Mouse (Mus musculus) lung, embryonic 16.5 days (tissue): ENCODE measurements around the gene Plxna4. TPM values are rescaled to one million over a fixed set of nuclear protein-coding genes. Genes with fewer than 3 reads are reported as not detected.

Experiments
- ATAC-seq: fragments of 200-750 bp; cut with Nextera tagmentation; 2 replicates; pipeline ENCODE4 v1.8.0; 2017; ENCODE audit warnings: low read depth, mild to moderate bottlenecking, moderate library complexity
- H3K27ac ChIP-seq: fragments of 300-500 bp; sonication (generic); 2 replicates; pipeline ENCODE4 v1.5.1; 2014; ENCODE audit warnings: mild to moderate bottlenecking, control low read depth, low read length
- H3K27me3 ChIP-seq: fragments of 300-500 bp; sonication (generic); 2 replicates; pipeline ENCODE4 v1.6.1; 2014; ENCODE audit warnings: low read depth, low read length, mixed read lengths; ENCODE audit not compliant: control insufficient read depth, insufficient read depth
- H3K36me3 ChIP-seq: fragments of 300-500 bp; sonication (generic); 2 replicates; pipeline ENCODE4 v1.6.1; 2014; ENCODE audit warnings: low read length; ENCODE audit not compliant: control insufficient read depth, insufficient read depth
- H3K4me1 ChIP-seq: fragments of 300-500 bp; sonication (generic); replicated peaks from 2 replicates; pipeline ENCODE4 v1.6.1; 2014; ENCODE audit warnings: low read length, mixed read lengths; ENCODE audit not compliant: control insufficient read depth, insufficient read depth
- H3K4me2 ChIP-seq: fragments of 300-500 bp; sonication (generic); 2 replicates; pipeline ENCODE4 v1.6.1; 2014; ENCODE audit warnings: low read depth, low read length, control low read depth
- H3K4me3 ChIP-seq: fragments of 300-500 bp; sonication (generic); 2 replicates; pipeline ENCODE4 v1.5.1; 2014; ENCODE audit warnings: mild to moderate bottlenecking, low read length, control low read depth
- H3K9ac ChIP-seq: fragments of 300-500 bp; sonication (generic); 2 replicates; pipeline ENCODE4 v1.6.1; 2014; ENCODE audit warnings: low read length, control low read depth
- H3K9me3 ChIP-seq: fragments of 300-500 bp; sonication (generic); 2 replicates; pipeline ENCODE4 v1.6.1; 2016; ENCODE audit warnings: low read length; ENCODE audit not compliant: control insufficient read depth
- WGBS: fragments of 180-500 bp; shearing (Covaris S2); extraction: QIAGEN DNeasy Blood & Tissue Kit; methylation state at CpG from one replicate; pipeline ENCODE4 v1.1.7; 2014; 5-methylcytosine and 5-hydroxymethylcytosine counted together
- polyA plus RNA-seq: library from polyadenylated mRNA; unstranded; fragments of >200 nt; fragmentation: Nextera tagmentation; extraction: Ambion mirVana; gene quantifications from 2 replicates; pipeline ENCODE4 v1.2.1, GENCODE M21; 2015

Gene Plxna4
- polyA plus RNA-seq, 1 experiment from 2014 or later = 1.8 TPM

DNA sequence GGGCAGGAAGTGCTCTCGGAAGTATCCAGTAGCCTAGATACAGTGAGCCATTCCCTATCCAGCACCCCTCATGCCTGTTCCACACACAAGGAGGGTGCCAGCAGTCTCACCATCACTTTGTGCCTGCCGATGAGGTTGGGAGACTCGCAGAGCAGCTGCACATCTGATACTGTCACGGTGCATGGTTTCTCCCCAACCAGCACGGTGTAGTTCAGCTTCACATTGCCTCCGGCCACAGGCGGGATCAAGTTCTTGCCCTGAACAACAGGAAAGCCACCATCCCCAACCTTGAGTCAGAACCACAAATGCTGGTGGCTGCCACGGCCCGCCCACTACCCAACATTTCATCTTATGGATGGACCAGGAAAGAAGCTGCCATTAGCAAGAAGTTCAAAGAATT lies 391.1 kb downstream of the Plxna4 start:
- Histone ChIP-seq H3K4me2 (no peak overlapping the region), H3K4me3 (no peak overlapping the region), H3K27ac (no peak overlapping the region), H3K9me3 (no peaks in the 10 kb centered on the region), H3K27me3 (no peaks in the 10 kb centered on the region), H3K36me3 (no peaks in the 10 kb centered on the region), H3K4me1 (no peaks in the 10 kb centered on the region), H3K9ac (no peak overlapping the region)
- ATAC-seq = no peak
- WGBS = 86% methylated on average over 9 of the region's 9 CpGs

- no peak overlapping the region for H3K27ac ChIP-seq
- no peaks in the 10 kb centered on the region for H3K4me1 ChIP-seq
- no peaks in the 10 kb centered on the region for H3K27me3 ChIP-seq
- no peak overlapping the region for H3K4me2 ChIP-seq
- H3K4me3 ChIP-seq = no peak overlapping the region
- WGBS = 84% methylated on average over 2 of the region's 2 CpGs
- no peaks in the 10 kb centered on the region for H3K36me3 ChIP-seq
- 0 out of 2 replicates have a peak, but pooled peaks cover 3% of the 10 kb centered on the region for H3K9me3 ChIP-seq
- no peak for ATAC-seq
- no peak overlapping the region for H3K9ac ChIP-seq
Measured at GRCm38 (mm10) chr6:32193046-32193445, 394.9 kb downstream of the Plxna4 start.

GRCm38 (mm10) chr6:32184402-32184985 lies 403.5 kb downstream of the Plxna4 start:
- Histone ChIP-seq H3K36me3 (no peaks in the 10 kb centered on the region), H3K4me3 (no peak overlapping the region), H3K9me3 (no peaks in the 10 kb centered on the region), H3K27me3 (no peaks in the 10 kb centered on the region), H3K27ac (no peak overlapping the region), H3K4me2 (no peak overlapping the region), H3K4me1 (0 out of 2 replicates have a peak, but pooled peaks cover 2% of the 10 kb centered on the region), H3K9ac (no peak overlapping the region)
- no peak for ATAC-seq
- WGBS = 90% methylated on average over 4 of the region's 4 CpGs

GRCm38 (mm10) chr6:32183651-32184185 lies 404.3 kb downstream of the Plxna4 start:
- H3K4me2 ChIP-seq = no peak overlapping the region
- H3K9me3 ChIP-seq = no peaks in the 10 kb centered on the region
- H3K9ac ChIP-seq = no peak overlapping the region
- WGBS = 68% methylated on average over 6 of the region's 6 CpGs
- ATAC-seq = no peak
- no peak overlapping the region for H3K4me3 ChIP-seq
- no peak overlapping the region for H3K27ac ChIP-seq
- 0 out of 2 replicates have a peak, but pooled peaks cover 2% of the 10 kb centered on the region for H3K4me1 ChIP-seq
- no peaks in the 10 kb centered on the region for H3K36me3 ChIP-seq
- no peaks in the 10 kb centered on the region for H3K27me3 ChIP-seq

DNA sequence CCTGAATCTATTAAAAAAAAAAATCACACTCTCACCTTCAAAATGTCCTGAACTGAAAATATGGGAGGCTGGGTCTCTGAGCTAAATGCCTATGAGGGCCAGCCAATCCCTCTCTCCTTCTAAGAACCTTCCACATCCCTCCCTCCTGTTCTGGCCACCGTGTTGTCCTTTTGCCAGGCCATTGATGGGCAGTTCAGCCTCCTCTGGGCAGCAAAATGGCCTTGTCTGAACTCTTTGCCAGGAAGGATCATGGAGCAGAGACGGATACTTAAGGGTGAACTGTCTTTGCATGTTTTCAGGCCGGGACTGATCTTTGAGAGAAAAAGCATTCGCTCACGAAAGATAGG lies 408.0 kb downstream of the Plxna4 start:
- no peaks in the 10 kb centered on the region for H3K36me3 ChIP-seq
- no peak overlapping the region for H3K9ac ChIP-seq
- ATAC-seq = no peak; the same call in 1 of the 2 replicates
- no peaks in the 10 kb centered on the region for H3K27me3 ChIP-seq
- 77% methylated on average over 5 of the region's 5 CpGs for WGBS
- no peaks in the 10 kb centered on the region for H3K9me3 ChIP-seq
- H3K4me3 ChIP-seq = no peak overlapping the region
- no peak overlapping the region for H3K27ac ChIP-seq
- H3K4me2 ChIP-seq = no peak overlapping the region
- 0 out of 2 replicates have a peak, but pooled peaks cover 2% of the 10 kb centered on the region for H3K4me1 ChIP-seq

DNA sequence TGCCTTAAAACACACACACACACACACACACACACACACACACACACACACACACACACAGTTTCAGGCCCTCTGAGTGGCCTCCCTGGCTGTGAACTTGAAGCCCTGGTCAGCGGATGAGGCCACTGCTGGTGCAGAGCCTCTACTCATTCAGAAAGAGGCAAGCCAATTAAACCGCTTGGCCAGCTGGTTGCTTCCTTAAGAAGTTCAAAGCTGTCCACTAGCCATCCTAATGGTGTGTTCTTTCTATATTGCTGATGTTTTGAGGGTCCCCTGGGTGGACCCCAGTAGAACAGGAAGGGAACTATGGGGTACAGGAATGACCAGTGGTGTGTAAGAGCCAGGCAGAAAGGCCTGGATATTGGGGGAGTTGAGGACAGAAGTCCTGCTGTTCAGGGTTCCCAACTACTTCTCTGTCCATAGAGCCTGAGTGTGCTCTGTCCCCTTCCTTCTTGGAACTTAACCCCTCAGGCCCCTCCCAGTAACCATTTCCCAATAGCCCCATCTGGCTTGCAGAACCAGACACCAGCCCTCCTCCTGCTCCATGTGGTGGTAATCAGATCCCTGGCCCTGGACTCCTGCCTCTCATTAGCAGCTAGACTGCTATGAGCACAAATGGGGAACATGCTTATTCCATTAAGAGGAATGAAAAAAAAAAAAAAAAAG lies 408.5 kb downstream of the Plxna4 start:
- 90% methylated on average over 2 of the region's 2 CpGs for WGBS
- no peak overlapping the region for H3K4me2 ChIP-seq
- H3K36me3 ChIP-seq = no peaks in the 10 kb centered on the region
- no peaks in the 10 kb centered on the region for H3K27me3 ChIP-seq
- no peak overlapping the region for H3K9ac ChIP-seq
- 0 out of 2 replicates have a peak, but pooled peaks cover 2% of the 10 kb centered on the region for H3K4me1 ChIP-seq
- no peak overlapping the region for H3K4me3 ChIP-seq
- no peaks in the 10 kb centered on the region for H3K9me3 ChIP-seq
- ATAC-seq = peak; percentile 87
- H3K27ac ChIP-seq = no peak overlapping the region

GRCm38 (mm10) chr6:32177905-32178304 lies 410.1 kb downstream of the Plxna4 start:
- H3K4me2 ChIP-seq = no peak overlapping the region
- ATAC-seq = no peak
- no peaks in the 10 kb centered on the region for H3K27me3 ChIP-seq
- H3K9me3 ChIP-seq = no peaks in the 10 kb centered on the region
- H3K36me3 ChIP-seq = no peaks in the 10 kb centered on the region
- H3K27ac ChIP-seq = no peak overlapping the region
- H3K4me3 ChIP-seq = no peak overlapping the region
- 71% methylated on average over 3 of the region's 3 CpGs for WGBS
- H3K9ac ChIP-seq = no peak overlapping the region
- H3K4me1 ChIP-seq = 0 out of 2 replicates have a peak, but pooled peaks cover 2% of the 10 kb centered on the region

GRCm38 (mm10) chr6:32167725-32168124 lies 420.3 kb downstream of the Plxna4 start:
- H3K9me3 ChIP-seq = no peaks in the 10 kb centered on the region
- H3K4me2 ChIP-seq = no peak overlapping the region
- no peak overlapping the region for H3K9ac ChIP-seq
- peak; percentile 77 for ATAC-seq
- WGBS = 26% methylated on average over 1 of the region's 1 CpGs
- H3K36me3 ChIP-seq = no peaks in the 10 kb centered on the region
- H3K27me3 ChIP-seq = no peaks in the 10 kb centered on the region
- 0 out of 2 replicates have a peak overlapping the region, but pooled peaks have one; percentile 7 for H3K27ac ChIP-seq
- no peaks in the 10 kb centered on the region for H3K4me1 ChIP-seq
- no peak overlapping the region for H3K4me3 ChIP-seq

GRCm38 (mm10) chr6:32160370-32160769 lies 427.6 kb downstream of the Plxna4 start:
- 60% methylated on average over 2 of the region's 2 CpGs for WGBS
- no peak overlapping the region for H3K27ac ChIP-seq
- no peaks in the 10 kb centered on the region for H3K4me1 ChIP-seq
- H3K4me2 ChIP-seq = no peak overlapping the region
- no peaks in the 10 kb centered on the region for H3K27me3 ChIP-seq
- ATAC-seq = no peak
- no peak overlapping the region for H3K9ac ChIP-seq
- no peaks in the 10 kb centered on the region for H3K9me3 ChIP-seq
- H3K36me3 ChIP-seq = no peaks in the 10 kb centered on the region
- H3K4me3 ChIP-seq = no peak overlapping the region
